Mouse (Mus musculus): Measurements from ENCODE around the gene Prpf6.

DNA sequence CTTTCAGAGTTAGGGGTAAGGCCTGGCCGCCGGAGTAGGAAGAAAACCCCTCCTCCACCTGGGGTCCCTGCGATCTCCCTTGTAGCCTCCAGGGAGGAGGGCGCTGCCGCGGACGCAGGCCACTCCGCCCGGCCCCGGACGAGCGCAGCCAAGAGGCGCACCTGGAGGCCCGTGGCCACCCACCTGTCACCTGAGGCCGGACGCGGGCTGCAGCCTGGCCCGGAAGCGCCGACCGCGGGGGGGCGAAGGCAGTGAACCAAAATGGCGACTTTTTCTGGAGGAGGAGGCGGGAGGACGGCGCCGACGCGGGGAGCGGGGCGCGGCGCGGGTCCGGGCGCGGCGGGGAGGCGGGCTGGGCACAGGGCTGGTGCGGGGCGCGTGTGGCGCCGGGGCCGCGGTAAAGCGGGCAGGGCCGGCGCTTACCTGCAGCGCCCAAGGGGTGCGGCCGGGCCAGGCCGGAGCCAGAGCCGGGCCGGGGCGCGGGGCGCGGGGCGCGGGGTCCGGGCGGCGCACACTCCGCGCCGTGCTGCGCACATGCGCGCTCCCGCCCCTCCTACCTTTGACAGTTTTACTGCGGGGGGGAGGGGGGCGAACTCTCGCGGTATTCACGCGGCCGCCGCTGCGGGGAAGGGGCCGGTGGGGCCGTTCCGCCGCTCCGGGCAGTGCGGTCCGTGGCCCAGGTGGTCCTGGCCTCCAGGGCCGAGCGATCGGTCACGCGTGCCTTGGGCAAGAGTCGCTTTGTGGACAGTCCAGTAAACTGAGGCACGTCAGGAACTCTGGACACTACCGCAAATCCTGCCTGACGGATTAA lies 768 bp downstream of the Prpf6 start, which contains the start of gene Zfp512b:
- TF ChIP-seq CTCF (IDR thresholded peaks at IDR 0.05; ENCODE audit: control insufficient read depth, insufficient read depth, insufficient read length) = no peak
- no peak for TF ChIP-seq MYOD1 (IDR thresholded peaks at IDR 0.05; ENCODE audit: control insufficient read depth, insufficient read length, low read depth)
- no peak for TF ChIP-seq MYOG (IDR thresholded peaks at IDR 0.05; ENCODE audit: control insufficient read depth, extremely low read depth, insufficient read length)
- no peak for TF ChIP-seq USF1 (IDR thresholded peaks at IDR 0.05; ENCODE audit: low read depth)
- TF ChIP-seq MAX (IDR thresholded peaks at IDR 0.05) = peak; percentile 45
